9 mouse cellular contexts compared by ENCODE assay signal in the genomic region with DNA sequence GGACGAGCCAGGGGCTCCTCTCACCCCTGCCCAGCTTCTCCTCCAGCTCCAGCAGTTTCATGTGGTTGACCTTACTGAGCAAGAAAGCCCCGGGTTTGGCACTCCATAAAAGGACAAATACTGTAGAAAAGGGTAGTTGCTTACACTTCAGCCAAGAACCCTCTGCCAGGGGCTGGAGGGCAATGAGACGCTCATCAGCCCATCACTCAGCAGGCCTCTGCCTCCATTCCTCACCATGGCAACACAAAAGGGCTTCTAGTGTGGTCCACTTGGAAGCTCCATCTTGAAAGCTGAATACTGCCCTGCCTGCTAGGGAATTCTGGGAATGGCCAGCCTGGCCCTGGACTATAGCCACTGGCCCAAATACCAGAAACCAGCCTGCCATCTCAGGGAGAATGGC. TPM values are rescaled to one million over a fixed set of nuclear protein-coding genes. Genes with fewer than 3 reads are reported as not detected.
A peak's percentile ranks its signal among the peaks of the same experiment; 100 is the strongest.
DNase-seq lines count a peak whose midpoint lies in the region; ATAC-seq and TF ChIP-seq lines count a peak whose summit lies in the region.
"Had no signal": no experiment of that assay in that cellular context is flagged by ENCODE, and none has a peak within 500 bp of the region (broad histone marks: within the 10 kb centered on the region; RNA-seq: fewer than 3 reads in every experiment).

No protein-coding gene starts in this region.

- no peak for ATAC-seq in intestine, embryonic 14.5 days (replicated peaks; ENCODE audit: low FRiP score, low TSS enrichment, low read depth)
- no peak for ATAC-seq in intestine, postnatal 0 days
- ATAC-seq in hindbrain, postnatal 0 days: peak; percentile 86
- peak; percentile 69 for ATAC-seq in midbrain, postnatal 0 days (ENCODE audit: low FRiP score)

- no peak overlapping the region for H3K9ac ChIP-seq in intestine, embryonic 14.5 days (ENCODE audit: low read length)
- no peak overlapping the region for H3K9ac ChIP-seq in intestine, postnatal 0 days (ENCODE audit: low read depth, low read length)
- H3K9ac ChIP-seq in hindbrain, postnatal 0 days (replicated peaks; ENCODE audit: low read length): no peak overlapping the region
- H3K9ac ChIP-seq in midbrain, postnatal 0 days (replicated peaks; ENCODE audit: low read length, poor library complexity, severe bottlenecking): no peak overlapping the region

- H3K4me2 ChIP-seq in intestine, embryonic 14.5 days (ENCODE audit: low read length): no peak overlapping the region
- H3K4me2 ChIP-seq in intestine, postnatal 0 days (replicated peaks; ENCODE audit: low read depth): no peak overlapping the region
- H3K4me2 ChIP-seq in hindbrain, postnatal 0 days (ENCODE audit: low read depth, low read length): no peak overlapping the region
- no peak overlapping the region for H3K4me2 ChIP-seq in midbrain, postnatal 0 days (ENCODE audit: low read depth, low read length, poor library complexity, severe bottlenecking)

- peak overlapping the region; percentile 27; the same call in 1 of the 2 replicates for H3K27ac ChIP-seq in intestine, embryonic 14.5 days (ENCODE audit: low read depth)
- H3K27ac ChIP-seq in intestine, postnatal 0 days (ENCODE audit: low read depth, low read length): no peak overlapping the region
- peak overlapping the region; percentile 33 for H3K27ac ChIP-seq in hindbrain, postnatal 0 days
- peak overlapping the region; percentile 38; the same call in 1 of the 2 replicates for H3K27ac ChIP-seq in midbrain, postnatal 0 days (ENCODE audit: low read depth, low read length)

- TF ChIP-seq CTCF in intestine, postnatal 0 days (IDR thresholded peaks at IDR 0.05; ENCODE audit: low read depth): no peak
- no peak for TF ChIP-seq CTCF in hindbrain, postnatal 0 days (IDR thresholded peaks at IDR 0.05; ENCODE audit: low read depth)
- TF ChIP-seq CTCF in midbrain, postnatal 0 days (IDR thresholded peaks at IDR 0.05): no peak

- H3K36me3 ChIP-seq in intestine, embryonic 14.5 days (ENCODE audit: control insufficient read depth, insufficient read depth, low read length): no peaks in the 10 kb centered on the region
- H3K36me3 ChIP-seq in intestine, postnatal 0 days (ENCODE audit: control insufficient read depth, insufficient read depth): no peaks in the 10 kb centered on the region
- H3K36me3 ChIP-seq in hindbrain, postnatal 0 days (ENCODE audit: insufficient read depth, low read length): no peaks in the 10 kb centered on the region
- no peaks in the 10 kb centered on the region for H3K36me3 ChIP-seq in midbrain, postnatal 0 days (ENCODE audit: insufficient read depth, low read length)

- H3K4me1 ChIP-seq in intestine, embryonic 14.5 days (replicated peaks; ENCODE audit: control insufficient read depth, insufficient read depth, low read length): peaks cover 14% of the 10 kb centered on the region
- H3K4me1 ChIP-seq in intestine, postnatal 0 days (replicated peaks; ENCODE audit: control insufficient read depth, insufficient read depth, low read length): no peaks in the 10 kb centered on the region
- H3K4me1 ChIP-seq in hindbrain, postnatal 0 days (ENCODE audit: insufficient read depth, low read length): peaks cover 13% of the 10 kb centered on the region
- H3K4me1 ChIP-seq in midbrain, postnatal 0 days (ENCODE audit: insufficient read depth, low read length): peaks cover 4% of the 10 kb centered on the region; the same call in 1 of the 2 replicates

- H3K9me3 ChIP-seq in intestine, embryonic 14.5 days (ENCODE audit: control insufficient read depth, low read length): no peaks in the 10 kb centered on the region
- no peaks in the 10 kb centered on the region for H3K9me3 ChIP-seq in intestine, postnatal 0 days (ENCODE audit: control insufficient read depth)
- no peaks in the 10 kb centered on the region for H3K9me3 ChIP-seq in hindbrain, postnatal 0 days (ENCODE audit: low read length)
- H3K9me3 ChIP-seq in midbrain, postnatal 0 days (ENCODE audit: low read length): no peaks in the 10 kb centered on the region

- intact Hi-C loops in heart, postnatal 14 days (cut with DNase I): no loop called here

- H3K4me3 ChIP-seq in intestine, embryonic 14.5 days (ENCODE audit: low read depth, low read length): no peak overlapping the region
- no peak overlapping the region for H3K4me3 ChIP-seq in intestine, postnatal 0 days (ENCODE audit: low read depth, low read length)
- no peak overlapping the region for H3K4me3 ChIP-seq in hindbrain, postnatal 0 days (ENCODE audit: low read length)
- no peak overlapping the region for H3K4me3 ChIP-seq in midbrain, postnatal 0 days (ENCODE audit: low read depth, low read length)

- H3K27me3 ChIP-seq in intestine, embryonic 14.5 days (replicated peaks; ENCODE audit: control insufficient read depth, insufficient read depth, low read length): no peaks in the 10 kb centered on the region
- no peaks in the 10 kb centered on the region for H3K27me3 ChIP-seq in intestine, postnatal 0 days (replicated peaks; ENCODE audit: control insufficient read depth, insufficient read depth, low read length)
- no peaks in the 10 kb centered on the region for H3K27me3 ChIP-seq in hindbrain, postnatal 0 days (ENCODE audit: insufficient read depth, low read length)
- H3K27me3 ChIP-seq in midbrain, postnatal 0 days (ENCODE audit: insufficient read depth, low read length): no peaks in the 10 kb centered on the region

- DNase-seq in intestine, embryonic 14.5 days (ENCODE audit: low spot score): no peak
- peak; percentile 12 for DNase-seq in cerebellum, postnatal 36 days
- DNase-seq in hindbrain, postnatal 0 days (ENCODE audit: low spot score): peak; percentile 81
- DNase-seq in midbrain, postnatal 0 days (ENCODE audit: low spot score): peak; percentile 88
- no peak for DNase-seq in heart, postnatal 14 days
- DNase-seq in thymus, postnatal 4 days: no peak
- no peak for DNase-seq in heart, adult 9 months (ENCODE audit: low spot score in 2 of 2)

- WGBS in intestine, embryonic 14.5 days: 23% methylated on average over 3 of the region's 3 CpGs
- 38% methylated on average over 3 of the region's 3 CpGs for WGBS in intestine, postnatal 0 days
- 22% methylated on average over 3 of the region's 3 CpGs for WGBS in hindbrain, postnatal 0 days
- 42% methylated on average over 3 of the region's 3 CpGs for WGBS in midbrain, postnatal 0 days

RNA-seq across cellular contexts. Expression of a gene that starts 49.3 kb away (rescaled TPM):
- polyA plus RNA-seq in intestine, embryonic 14.5 days (2014; fragmentation: Nextera tagmentation; extraction: Ambion mirVana): 5.9 and 6.9 TPM in 2 replicates
- 3.7 and 4.2 TPM in 2 replicates for polyA plus RNA-seq in intestine, postnatal 0 days (2015; fragmentation: Nextera tagmentation; extraction: Ambion mirVana)
- total RNA-seq in hindbrain, postnatal 0 days (2014; rRNA removed): 67.9 and 72.1 TPM in 2 replicates
- polyA plus RNA-seq in hindbrain, postnatal 0 days (2015; fragmentation: Nextera tagmentation; extraction: Ambion mirVana): 26.5 and 28.2 TPM in 2 replicates
- total RNA-seq in midbrain, postnatal 0 days (2014; rRNA removed): 83.0 and 83.5 TPM in 2 replicates
- 41.1 and 41.6 TPM in 2 replicates for polyA plus RNA-seq in midbrain, postnatal 0 days (2015; fragmentation: Nextera tagmentation; extraction: Ambion mirVana)
- total RNA-seq in heart, postnatal 14 days (2021): 1 to 10 TPM; 7.1 to 7.6 TPM
- total RNA-seq: common myeloid progenitor, adult 5-6 weeks had no signal

Comparison
In these comparisons a context has a peak if more than half of its experiments do, and no peak if none do; other contexts are left out.
1. ATAC-seq: peak in hindbrain, postnatal 0 days (single experiment) and midbrain, postnatal 0 days (single experiment); none in intestine, embryonic 14.5 days (single experiment) and intestine, postnatal 0 days (single experiment).
2. DNase-seq: peak in cerebellum, postnatal 36 days (2 of 2), hindbrain, postnatal 0 days (single experiment) and midbrain, postnatal 0 days (single experiment); none in intestine, embryonic 14.5 days (single experiment), heart, postnatal 14 days (0 of 2), thymus, postnatal 4 days (single experiment) and heart, adult 9 months (0 of 2).